Mouse (Mus musculus) testis, postnatal 10 days (tissue): ENCODE data around the gene St6galnac3.
"Not testable (repeated sequence)": the region's sequence is repeated elsewhere in the genome, so short reads cannot be mapped to it uniquely, and the experiment has no call there.

Experiments used
- DNase-seq: peaks from one replicate; pipeline ENCODE4 v3.0.0; 2021; ENCODE audit warnings: low spot score

The St6galnac3 gene

DNA sequence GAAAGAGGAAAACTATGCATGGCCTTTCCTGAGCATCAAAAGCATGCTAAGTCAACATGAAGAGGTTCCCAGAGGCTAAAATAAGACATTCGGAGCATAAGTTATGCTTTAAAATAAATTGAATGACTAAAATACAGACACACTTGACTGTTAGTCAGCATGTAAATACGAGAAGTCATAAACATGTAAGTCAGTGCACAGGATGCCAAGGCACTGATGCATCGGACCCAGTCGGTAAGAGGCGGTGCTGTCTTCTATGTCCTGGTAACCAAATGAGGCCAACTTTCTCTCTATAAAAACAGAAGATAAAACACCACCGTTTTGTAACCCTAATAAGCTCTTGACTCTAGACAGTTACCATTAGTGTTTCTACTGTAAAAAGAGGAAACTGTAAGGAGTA, 317.3 kb downstream of the St6galnac3 start:
- DNase-seq = no peak

GRCm38 (mm10) chr3:153406858-153407257, 318.1 kb downstream of the St6galnac3 start:
- DNase-seq = no peak

- no peak for DNase-seq
These were observed 318.8 kb downstream of the St6galnac3 start for GRCm38 (mm10) chr3:153406220-153406619.

- DNase-seq = no peak
These were observed 319.3 kb downstream of the St6galnac3 start for GRCm38 (mm10) chr3:153405643-153406042.

DNA sequence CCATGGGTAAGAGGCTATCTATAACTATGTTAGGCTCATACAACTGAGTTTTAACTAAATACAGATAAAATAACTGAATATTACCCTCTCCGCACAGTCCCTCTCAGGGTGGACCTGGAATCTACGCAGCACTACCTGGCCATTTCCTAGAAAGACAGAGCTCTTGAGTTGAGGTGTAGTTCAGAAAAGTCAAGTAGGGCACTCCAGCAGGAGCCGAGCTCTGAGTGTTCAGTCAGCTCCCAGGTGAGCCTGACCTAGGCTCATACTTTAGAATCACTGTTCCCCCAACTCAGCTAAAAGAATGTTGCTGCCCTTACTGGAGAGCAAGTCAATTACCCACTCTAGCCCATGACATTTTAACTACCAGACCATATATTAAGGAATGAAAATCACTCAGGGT, 324.7 kb downstream of the St6galnac3 start:
- DNase-seq = no peak

- no peak for DNase-seq
These were observed 325.4 kb downstream of the St6galnac3 start for GRCm38 (mm10) chr3:153399574-153399973.

GRCm38 (mm10) chr3:153397726-153398125, 327.2 kb downstream of the St6galnac3 start:
- DNase-seq = no peak

DNA sequence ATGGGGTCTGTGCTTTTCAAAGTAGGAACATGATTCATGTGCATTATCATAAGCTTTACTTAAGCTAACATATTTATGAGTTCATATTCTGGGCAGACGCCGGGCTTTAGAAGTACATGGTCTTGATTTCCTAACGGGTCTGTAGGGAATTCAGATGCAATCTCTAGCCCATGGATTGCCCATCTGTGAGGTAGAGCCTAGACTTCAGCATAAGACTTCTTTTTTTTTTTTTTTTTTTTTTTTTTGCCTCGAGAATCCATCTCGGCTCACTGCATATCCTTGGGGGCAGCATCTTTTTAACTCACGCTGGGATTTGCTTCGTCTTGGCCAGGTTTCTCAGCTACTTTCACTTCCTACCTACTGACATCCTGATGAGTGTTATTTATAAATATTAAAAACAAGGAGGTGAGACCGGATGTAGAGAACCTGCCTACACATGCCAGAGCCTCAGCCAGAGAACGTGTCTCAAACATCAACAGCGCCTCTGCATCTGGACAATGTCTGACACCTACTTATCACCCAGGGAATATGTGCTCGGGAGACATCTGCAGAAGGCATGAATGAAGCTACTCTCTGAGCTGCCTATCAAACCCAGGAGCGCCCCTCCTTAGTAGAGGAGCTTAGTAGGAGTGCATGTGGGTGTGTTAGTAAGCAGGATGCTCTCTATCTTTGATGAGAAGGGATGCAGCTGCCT, 328.5 kb downstream of the St6galnac3 start:
- DNase-seq = no peak

GRCm38 (mm10) chr3:153395351-153395750, 329.6 kb downstream of the St6galnac3 start:
- DNase-seq = no peak

DNA sequence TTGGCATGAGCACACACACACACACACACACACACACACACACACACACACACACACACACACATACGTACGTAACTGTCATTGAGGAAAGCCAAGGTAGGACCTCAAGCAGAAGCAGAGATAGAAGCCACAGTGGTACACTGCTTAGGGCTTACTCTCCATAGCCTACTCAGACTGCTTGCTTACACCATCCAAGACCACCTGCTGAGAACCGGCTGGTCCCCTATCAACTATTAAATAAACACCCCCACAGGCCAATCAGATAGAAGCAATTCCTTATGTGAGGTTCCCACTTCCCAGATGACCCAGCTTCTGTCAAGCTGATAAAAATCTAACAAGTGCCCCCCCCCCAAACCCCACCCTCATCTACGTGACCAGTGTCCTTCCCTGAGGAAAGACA, 330.2 kb downstream of the St6galnac3 start:
- DNase-seq = no peak

DNA sequence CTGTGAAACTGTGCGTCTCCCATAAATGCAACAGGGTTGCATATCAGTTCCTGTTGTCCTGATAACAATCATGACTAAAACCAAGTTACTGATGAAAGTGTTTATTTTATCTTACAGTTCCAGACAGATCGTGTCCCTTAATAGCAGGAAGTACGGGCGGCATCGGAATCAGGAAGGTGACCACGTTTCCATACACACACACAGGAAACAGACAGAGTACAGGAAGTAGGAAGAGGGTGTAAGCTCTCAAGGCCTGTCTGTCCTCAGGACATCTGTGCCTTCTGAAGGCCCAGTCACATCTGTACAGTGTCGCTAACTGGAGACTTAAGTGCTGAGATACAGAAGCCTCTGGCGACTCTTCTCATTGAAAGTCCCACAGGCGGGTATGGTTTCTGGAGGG, 330.8 kb downstream of the St6galnac3 start:
- no peak for DNase-seq

DNA sequence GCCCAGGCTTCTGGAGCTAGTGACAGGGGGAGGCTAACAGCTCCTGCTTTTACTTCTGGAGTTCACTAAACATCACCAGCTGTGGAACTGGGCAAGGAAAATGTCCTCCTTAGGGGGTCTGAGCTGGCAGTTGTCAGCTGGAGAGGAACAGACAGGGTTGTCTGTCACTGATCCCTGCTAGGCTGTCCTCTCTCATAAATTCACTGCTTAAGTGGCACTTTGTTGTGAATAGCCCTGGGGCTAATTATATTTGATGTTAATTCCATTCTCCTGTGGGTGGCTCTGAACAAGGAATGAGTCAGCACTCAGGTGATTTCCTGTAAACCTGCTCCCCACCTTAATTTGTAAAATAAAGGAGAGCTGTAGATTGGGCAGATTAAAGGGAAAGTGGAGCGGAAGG, 333.5 kb downstream of the St6galnac3 start:
- DNase-seq = not testable (repeated sequence)

GRCm38 (mm10) chr3:153384651-153385050, 340.3 kb downstream of the St6galnac3 start:
- DNase-seq = not testable (repeated sequence)

DNA sequence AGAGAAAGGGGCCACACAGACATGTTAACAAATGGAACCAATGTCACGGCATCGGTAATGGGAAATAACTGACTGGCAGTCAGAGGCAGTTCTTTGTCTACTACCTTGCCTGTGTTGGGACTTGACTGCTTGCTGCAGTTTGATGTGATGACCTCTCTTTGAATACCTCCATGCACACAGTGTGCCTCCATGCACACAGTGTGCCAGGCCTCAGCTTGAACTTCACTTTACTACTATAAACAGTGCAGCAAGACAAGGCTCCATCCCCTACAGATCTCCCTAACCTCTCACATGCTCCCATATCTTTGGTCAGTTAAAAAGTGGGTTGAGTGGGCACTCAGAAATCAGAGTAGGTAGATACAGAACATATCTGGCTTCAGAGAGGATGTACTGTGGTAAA, 341.3 kb downstream of the St6galnac3 start:
- no peak for DNase-seq

- DNase-seq = no peak
These were observed 359.8 kb downstream of the St6galnac3 start for GRCm38 (mm10) chr3:153365057-153365755.

DNA sequence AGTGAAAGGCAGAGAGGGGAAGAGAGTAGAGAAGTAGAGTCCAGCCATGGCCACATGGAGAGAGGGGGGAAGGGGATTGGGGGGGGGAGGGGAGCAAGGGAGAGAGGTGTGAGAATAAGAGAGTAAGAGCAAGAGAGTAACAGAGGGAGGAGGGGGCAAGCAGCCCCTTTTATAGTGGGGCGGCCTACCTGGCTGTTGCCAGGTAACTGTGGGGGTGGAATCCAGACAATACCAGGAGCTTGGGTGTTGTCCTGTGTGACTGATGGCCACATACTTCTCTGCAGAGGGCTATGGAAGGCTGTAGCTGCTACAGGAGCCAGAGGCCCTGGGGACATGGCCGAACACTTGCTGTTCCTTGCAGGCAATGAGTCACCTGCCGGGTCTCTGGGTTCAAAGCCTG, 360.6 kb downstream of the St6galnac3 start:
- DNase-seq = no peak

GRCm38 (mm10) chr3:153359966-153360365, 365.0 kb downstream of the St6galnac3 start:
- DNase-seq = no peak

- no peak for DNase-seq
These were observed 368.9 kb downstream of the St6galnac3 start for GRCm38 (mm10) chr3:153356071-153356470.

DNA sequence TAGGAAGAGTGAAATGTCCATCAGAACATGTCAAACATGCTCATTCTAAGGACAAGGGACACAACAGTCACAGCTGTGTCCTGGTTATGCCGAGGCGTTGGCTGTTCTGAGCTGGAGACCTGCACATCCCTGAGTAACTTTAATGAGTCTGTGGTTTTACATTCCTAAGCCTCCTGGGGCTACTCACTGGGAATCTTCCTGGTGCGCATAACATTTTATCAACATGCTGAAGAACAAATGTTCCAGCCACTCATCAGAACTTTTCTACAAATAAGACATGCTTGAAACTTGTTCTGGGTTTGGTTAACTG, 370.0 kb downstream of the St6galnac3 start:
- no peak for DNase-seq

- DNase-seq = no peak
These were observed 370.6 kb downstream of the St6galnac3 start for GRCm38 (mm10) chr3:153354186-153354987.

DNA sequence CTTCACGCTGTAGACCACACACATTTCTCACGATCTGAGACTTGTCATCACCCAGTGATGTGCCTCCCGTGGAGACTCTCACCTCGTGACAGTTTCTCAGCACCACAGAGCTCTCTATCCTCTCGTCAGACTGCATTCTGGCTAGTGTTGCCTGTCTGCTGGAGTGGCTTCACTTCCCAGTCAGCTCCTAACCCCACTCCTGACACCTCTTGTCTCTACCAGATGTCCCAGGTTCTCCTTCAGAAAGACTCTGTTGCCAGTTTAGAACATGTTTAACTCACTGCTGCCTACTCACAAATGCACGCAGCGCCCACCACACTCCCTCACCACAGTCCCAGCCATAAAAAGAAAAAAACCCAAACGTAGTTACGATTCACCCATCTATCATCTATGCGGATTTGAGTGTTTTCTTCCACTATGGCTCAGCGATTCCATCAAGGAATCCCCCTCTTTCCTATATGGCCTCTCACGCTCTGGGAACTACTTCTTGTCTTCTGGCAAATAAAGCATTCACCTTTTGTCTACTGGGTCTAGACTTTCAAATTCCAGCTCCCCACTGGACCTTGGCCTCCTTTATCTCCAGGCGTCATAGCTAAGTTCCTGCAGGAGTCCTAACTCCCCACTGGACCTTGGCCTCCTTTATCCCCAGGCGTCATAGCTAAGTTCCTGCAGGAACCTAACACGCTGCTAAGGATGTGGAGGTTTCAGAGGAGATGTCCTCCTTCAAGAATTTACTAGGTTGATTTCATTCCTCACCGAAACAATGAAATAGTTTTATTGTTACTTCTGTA, 371.5 kb downstream of the St6galnac3 start:
- no peak for DNase-seq

DNA sequence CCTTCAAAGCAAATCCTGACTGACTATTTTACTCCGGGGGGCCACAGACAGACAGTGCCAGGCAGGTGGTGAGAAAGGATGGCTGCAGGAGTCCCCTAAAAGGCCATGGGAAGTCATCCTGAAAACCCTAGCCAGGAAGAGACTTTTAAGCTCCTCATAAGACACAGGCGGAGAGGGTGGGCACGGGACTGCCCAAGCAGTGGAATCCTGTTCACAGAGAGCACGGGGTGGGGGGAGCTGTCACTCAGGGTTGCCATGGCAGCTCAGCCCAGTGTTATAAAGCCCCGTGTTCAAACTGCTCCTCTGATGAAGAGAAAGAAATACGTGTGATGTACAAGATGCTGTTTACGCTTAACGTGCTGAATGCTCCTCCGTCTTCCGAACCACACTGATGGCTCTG, 375.0 kb downstream of the St6galnac3 start:
- DNase-seq = no peak
